In genomic region chr19:4745057-4745456, GRCm38 (mm10) we compare ENCODE assay signal across 12 mouse cellular contexts. TPM values are rescaled to one million over a fixed set of nuclear protein-coding genes. Genes with fewer than 3 reads are reported as not detected.
A peak's percentile ranks its signal among the peaks of the same experiment; 100 is the strongest.
DNase-seq lines count a peak whose midpoint lies in the region; ATAC-seq lines count a peak whose summit lies in the region.
"Had no signal": no experiment of that assay in that cellular context is flagged by ENCODE, and none has a peak within 500 bp of the region (broad histone marks: within the 10 kb centered on the region; RNA-seq: fewer than 3 reads in every experiment).

No protein-coding gene starts in this region.

- H3K4me3 ChIP-seq in kidney, embryonic 16.5 days (ENCODE audit: low read length): no peak overlapping the region
- H3K4me3 ChIP-seq: embryonic facial prominence, embryonic 15.5 days had no signal

- H3K4me1 ChIP-seq in kidney, embryonic 16.5 days (ENCODE audit: insufficient read depth, low read length): no peaks in the 10 kb centered on the region
- H3K4me1 ChIP-seq: embryonic facial prominence, embryonic 15.5 days had no signal

- no peaks in the 10 kb centered on the region for H3K27me3 ChIP-seq in kidney, embryonic 16.5 days (ENCODE audit: insufficient read depth, low read length)
- H3K27me3 ChIP-seq: embryonic facial prominence, embryonic 15.5 days had no signal

- ATAC-seq in cerebellum, adult (ENCODE audit: insufficient number of reproducible peaks, low FRiP score, low TSS enrichment): no peak
- ATAC-seq in kidney, embryonic 16.5 days (ENCODE audit: low FRiP score, low TSS enrichment): no peak

- H3K27ac ChIP-seq in kidney, embryonic 16.5 days (ENCODE audit: low read length): no peak overlapping the region
- H3K27ac ChIP-seq: embryonic facial prominence, embryonic 15.5 days; macrophage had no signal

- H3K36me3 ChIP-seq in kidney, embryonic 16.5 days (ENCODE audit: insufficient read depth, low read length): no peaks in the 10 kb centered on the region

- no peak overlapping the region for H3K4me2 ChIP-seq in kidney, embryonic 16.5 days (replicated peaks; ENCODE audit: low read depth, low read length)
- H3K4me2 ChIP-seq: embryonic facial prominence, embryonic 15.5 days had no signal

- H3K9me3 ChIP-seq in kidney, embryonic 16.5 days (ENCODE audit: low read length): no peaks in the 10 kb centered on the region
- H3K9me3 ChIP-seq: embryonic facial prominence, embryonic 15.5 days had no signal

- peak; percentile 64 for DNase-seq in cerebellum, adult 9-10 months
- DNase-seq in kidney, postnatal 4 days: peak; percentile 43
- DNase-seq in MN1 (ENCODE audit: low spot score): peak; percentile 65
- DNase-seq in cerebellum, postnatal 10 days: peak; percentile 73 to 76
- no peak for DNase-seq in natural killer cell, adult 2 months (ENCODE audit: low spot score in 2 of 2)
- no peak for DNase-seq in embryo, embryonic 9.5 days (ENCODE audit: extremely low spot score)
- DNase-seq: gastrocnemius, postnatal 36 days; layer of hippocampus, postnatal 36 days had no signal

- WGBS in kidney, embryonic 16.5 days: 49% methylated on average over 9 of the region's 9 CpGs

- H3K9ac ChIP-seq in kidney, embryonic 16.5 days (replicated peaks; ENCODE audit: low read length): no peak overlapping the region
- H3K9ac ChIP-seq: embryonic facial prominence, embryonic 15.5 days had no signal

RNA-seq across cellular contexts. Expression of gene Rbm4b, which starts 11.2 kb away (rescaled TPM):
- polyA plus RNA-seq in kidney, embryonic 16.5 days (2015; fragmentation: Nextera tagmentation; extraction: Ambion mirVana): 75.5 and 77.2 TPM in 2 replicates

RNA-seq across cellular contexts. Expression of gene Sptbn2, which starts 34.1 kb away (rescaled TPM):
- 3.2 and 3.8 TPM in 2 replicates for polyA plus RNA-seq in kidney, embryonic 16.5 days (2015; fragmentation: Nextera tagmentation; extraction: Ambion mirVana)

RNA-seq across cellular contexts. Expression of gene Gm960, which starts 46.6 kb away (rescaled TPM):
- 2.0 and 4.3 TPM in 2 replicates for polyA plus RNA-seq in kidney, embryonic 16.5 days (2015; fragmentation: Nextera tagmentation; extraction: Ambion mirVana)
- polyA plus RNA-seq: macrophage had no signal

RNA-seq across cellular contexts. Expression of gene Rbm4, which starts 48.6 kb away (rescaled TPM):
- polyA plus RNA-seq in kidney, embryonic 16.5 days (2015; fragmentation: Nextera tagmentation; extraction: Ambion mirVana): 66.0 and 82.7 TPM in 2 replicates

Comparison
In these comparisons a context has a peak if more than half of its experiments do, and no peak if none do; other contexts are left out.
1. DNase-seq: peak in cerebellum, adult 9-10 months (single experiment), kidney, postnatal 4 days (2 of 2), MN1 (single experiment) and cerebellum, postnatal 10 days (2 of 2); none in natural killer cell, adult 2 months (0 of 2) and embryo, embryonic 9.5 days (single experiment).